Mouse (Mus musculus) large intestine, adult 2 months (tissue): ENCODE data around the gene Tcl1b1. TPM values are rescaled to one million over a fixed set of nuclear protein-coding genes. Genes with fewer than 3 reads are reported as not detected.
"Not testable (repeated sequence)": the region's sequence is repeated elsewhere in the genome, so short reads cannot be mapped to it uniquely, and the experiment has no call there.

Experiments used
- DNase-seq: peaks from one replicate; pipeline ENCODE4 v3.0.0-alpha.2; 2012; ENCODE audit warnings: low read depth, low spot score
- WGBS: fragments of 180-500 bp; shearing (Covaris S2); methylation state at CpG from one replicate; pipeline ENCODE4 v1.1.7; 2018; 5-methylcytosine and 5-hydroxymethylcytosine counted together
- polyA plus RNA-seq: library from polyadenylated mRNA; depleted of rRNA; stranded (reverse); fragments of >200 nt; gene quantifications from 2 replicates; pipeline ENCODE4 v1.2.3, GENCODE M21; 2012; rRNA removed

The Tcl1b1 gene
- polyA plus RNA-seq: not detected in 2 replicates

DNA sequence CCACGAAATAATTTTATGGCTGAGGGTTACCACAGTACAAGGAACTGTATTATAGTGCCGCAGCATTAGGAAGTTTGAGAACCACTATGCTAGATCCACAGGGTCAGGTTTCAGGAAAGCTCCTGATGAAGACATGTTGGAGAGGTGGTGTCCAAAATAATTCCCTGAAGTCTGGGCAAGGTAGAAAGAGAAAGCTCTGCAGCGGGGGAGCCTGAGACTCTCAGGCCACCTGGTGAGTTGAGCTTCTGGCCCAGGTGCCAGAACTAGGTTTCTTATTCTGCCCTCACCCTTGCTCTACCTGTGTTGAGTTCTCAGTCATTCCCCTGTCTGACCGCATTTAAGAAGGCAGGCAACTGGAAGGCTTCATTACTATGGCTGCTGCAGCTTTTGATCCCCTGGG, at the start of gene Tcl1b1:
Tcl1b1 (plus strand) TSS at position 301 of the 400 bp plus-strand sequence.
- WGBS: 71% methylated on average over 4 of the region's 4 CpGs
- DNase-seq: no peak

DNA sequence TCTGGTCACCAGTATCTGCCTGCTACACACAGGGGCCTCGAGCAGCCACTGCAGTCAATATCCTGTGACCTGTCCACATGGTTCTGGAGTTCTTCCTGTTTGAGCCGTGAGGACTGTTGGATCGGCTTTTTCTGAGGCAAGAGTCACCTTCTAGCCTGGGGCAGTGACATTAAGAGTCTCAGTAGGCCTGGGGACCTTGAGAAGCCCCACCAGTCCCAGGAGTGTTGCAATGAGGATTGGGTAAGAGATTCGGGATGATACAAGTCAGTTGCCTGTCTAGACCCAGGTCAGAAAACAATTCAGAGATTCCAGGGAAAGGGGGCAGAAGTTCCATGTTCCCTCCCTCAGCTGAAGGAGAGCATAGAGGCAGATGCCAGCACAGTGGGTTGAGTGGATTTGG, 49.7 kb upstream of the Tcl1b1 start:
- WGBS: 60% methylated on average over 4 of the region's 4 CpGs
- DNase-seq: no peak

DNA sequence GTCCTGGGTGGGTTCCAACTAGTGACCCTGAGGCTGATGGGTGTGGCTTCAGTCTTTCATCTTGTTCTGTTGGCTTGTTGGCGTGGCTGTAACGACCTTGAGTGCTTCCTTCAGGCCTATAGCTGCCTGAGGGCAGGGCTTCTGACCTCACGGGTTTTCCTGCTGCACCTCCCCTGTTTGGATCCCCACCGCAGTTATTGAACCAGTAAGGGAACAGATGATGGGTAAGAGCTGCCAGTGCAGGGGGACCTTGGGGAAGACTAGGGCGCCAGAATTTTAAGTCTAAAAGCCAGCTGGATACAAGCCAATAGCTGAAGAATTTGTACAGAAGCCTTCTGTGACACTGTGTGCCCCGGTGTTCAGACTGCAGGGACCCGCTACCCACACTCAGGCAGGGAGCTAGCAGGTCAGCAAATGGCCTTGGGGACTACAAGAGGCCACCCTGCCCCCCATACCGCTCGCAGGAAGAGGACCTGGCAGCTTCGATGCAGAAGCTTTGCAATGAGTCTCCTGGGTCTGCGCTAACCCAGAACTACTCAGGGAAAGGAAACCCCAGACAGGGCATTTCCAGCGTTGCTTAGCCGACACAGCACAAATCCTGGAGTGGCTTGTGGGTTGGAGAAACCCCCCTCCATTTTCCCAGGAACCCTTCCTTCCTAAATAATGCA, 47.0 kb upstream of the Tcl1b1 start:
- DNase-seq: no peak
- WGBS: 34% methylated on average over 13 of the region's 13 CpGs

DNA sequence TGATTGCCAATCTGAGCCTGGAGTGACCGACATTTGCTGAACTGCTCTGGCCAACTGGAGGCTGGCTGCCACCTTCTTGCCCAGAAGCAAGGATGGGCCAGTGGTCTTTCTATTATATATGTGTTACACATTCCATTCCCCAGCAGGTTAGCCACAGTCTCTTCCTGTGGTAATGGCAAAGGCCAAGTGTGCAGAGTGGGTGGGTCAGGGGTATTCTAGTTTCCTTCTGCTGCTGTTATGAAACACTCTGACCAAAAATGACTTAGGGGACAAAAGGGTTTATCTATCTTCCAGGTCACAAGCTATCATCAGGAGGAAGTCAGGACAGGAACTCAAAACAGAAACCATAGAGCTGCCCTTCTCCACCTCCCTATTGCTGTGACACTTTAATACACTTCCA, 42.8 kb upstream of the Tcl1b1 start:
- WGBS: 97% methylated on average over 1 of the region's 1 CpGs
- no peak for DNase-seq

DNA sequence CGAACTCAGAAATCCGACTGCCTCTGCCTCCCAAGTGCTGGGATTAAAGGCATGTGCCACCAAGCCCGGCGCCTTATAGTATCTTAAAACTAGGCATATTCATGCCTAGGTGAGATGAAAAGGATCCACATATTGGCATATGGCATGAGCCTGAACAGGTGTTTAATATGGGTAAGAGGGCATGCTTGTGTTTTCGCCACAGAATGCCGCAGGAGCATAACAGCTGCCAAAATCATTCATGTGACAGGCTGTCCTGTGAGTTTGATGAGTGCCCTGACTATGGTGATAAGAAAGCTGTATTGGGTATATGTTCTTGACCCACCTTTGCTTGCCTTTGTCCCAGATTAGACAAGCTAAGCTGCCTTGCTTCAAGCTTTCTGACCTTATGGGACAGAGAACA, 34.1 kb upstream of the Tcl1b1 start:
- whole genome bisulfite sequencing: 87% methylated on average over 6 of the region's 6 CpGs
- no peak for DNase-seq

DNA sequence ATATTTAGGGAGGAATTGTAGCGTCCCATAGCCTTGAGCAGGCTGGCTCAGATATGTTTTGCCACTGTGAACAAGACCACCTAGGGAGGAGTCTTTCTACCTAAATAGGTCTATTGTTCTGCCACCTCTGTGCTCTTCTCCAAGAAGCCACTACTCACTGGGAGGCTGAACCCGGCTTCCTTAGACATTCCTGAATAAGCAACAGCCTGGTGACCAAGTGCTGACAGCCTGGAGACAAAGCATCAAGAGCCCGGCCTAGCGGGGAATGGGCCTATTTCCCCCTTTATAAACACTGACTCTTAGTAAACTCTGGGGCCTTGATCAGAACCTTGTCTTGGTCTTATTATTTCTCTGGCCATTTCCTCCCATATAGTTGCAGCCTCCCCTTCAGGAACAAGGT, 33.0 kb upstream of the Tcl1b1 start:
- WGBS: 73% methylated on average over 4 of the region's 4 CpGs
- DNase-seq: no peak

DNA sequence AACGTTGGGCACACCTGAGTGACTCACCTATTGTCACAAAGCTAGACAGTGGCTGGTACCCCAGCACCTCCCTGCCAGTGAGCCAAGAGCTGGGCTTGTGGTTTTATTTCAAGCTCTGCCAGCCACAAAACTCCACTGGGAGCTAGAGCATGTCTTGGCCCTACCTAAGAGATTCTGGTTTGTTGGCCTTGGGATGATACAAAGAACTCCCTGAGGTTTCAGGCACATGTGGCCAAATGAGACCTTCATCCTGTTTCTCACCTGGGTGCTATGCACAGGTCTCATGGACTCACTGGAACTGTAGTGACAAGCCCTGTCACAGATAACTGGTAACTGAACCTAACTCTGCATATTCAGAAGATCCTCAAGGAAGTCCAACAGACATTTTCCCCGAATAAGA, 31.9 kb upstream of the Tcl1b1 start:
- whole genome bisulfite sequencing: 79% methylated on average over 2 of the region's 2 CpGs

DNA sequence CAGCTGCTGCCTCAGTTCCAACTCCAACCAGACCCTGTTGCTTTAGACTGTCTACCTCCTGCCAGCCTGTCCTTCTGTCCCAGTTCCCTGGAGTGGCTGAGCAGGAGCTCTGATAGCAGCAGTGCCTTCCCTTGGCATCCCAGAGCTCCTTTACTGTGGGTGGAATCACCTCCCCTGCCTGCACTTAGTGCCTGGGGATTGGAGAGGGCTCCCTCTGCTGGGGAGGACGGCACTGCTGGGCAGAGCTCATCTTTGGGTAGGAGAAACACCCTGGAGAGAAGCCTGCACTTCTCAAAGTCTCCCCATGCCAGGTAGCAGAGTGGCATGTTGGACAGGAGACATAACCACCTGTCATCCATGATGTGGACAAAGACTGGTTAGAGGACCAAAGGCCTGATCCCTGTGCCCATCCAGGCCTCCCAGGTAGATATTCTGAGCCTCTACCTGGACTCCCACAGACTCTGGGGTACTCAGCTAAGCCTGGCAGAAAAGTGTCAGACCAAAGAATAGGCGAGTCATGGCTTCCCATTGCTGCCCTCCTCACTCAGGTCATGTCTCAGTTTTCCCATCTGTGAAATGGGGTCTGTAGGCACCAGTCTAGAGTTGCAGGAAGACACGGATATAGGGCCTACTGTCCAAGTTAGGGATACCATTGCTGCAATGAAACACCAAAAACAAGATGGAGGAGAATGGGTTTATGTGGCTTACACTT, 29.8 kb upstream of the Tcl1b1 start:
- not testable (repeated sequence) for DNase-seq
- 61% methylated on average over 3 of the region's 3 CpGs for WGBS

More for the DNA sequence above, 31.9 kb upstream of the Tcl1b1 start:
- no peak for DNase-seq

DNA sequence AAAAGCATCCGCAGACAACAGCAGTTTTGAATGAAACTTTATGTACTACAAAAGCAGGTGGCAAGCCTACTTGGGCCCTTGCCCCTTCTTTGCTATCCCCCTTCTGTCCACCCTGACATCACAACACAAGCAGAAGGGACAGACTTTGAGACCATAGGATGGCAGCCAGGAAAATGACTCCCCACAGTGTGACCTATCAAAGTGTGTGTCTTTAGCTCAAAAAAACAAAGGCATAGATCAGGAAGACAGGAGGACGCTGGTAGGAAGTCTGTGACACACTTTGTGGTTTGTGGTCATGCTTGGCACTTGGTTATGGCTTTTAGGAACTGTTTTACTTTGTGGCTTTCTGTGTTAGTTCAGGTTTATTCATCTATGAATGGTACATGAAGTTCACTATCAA, 25.3 kb upstream of the Tcl1b1 start:
- WGBS: 56% methylated on average over 2 of the region's 2 CpGs
- not testable (repeated sequence) for DNase-seq

DNA sequence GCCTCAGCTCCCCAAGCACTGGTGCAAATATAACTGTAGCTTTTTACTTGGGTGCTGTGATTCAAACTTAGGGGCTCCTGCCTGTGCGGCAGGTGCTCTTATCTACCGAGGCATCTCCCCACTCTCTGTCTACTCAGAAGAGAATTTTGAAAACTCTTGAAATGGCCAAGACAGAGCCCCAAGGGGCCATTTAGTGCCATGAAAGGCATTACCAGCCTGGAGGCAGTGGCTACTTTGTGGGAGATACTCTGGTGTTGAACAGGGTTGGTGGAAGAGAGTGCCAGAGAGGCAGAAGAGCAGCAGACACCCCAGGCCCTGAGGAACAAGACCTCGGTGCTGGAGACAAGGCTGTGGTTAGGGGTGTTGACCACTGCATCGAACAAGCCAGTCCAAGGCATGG, 24.7 kb upstream of the Tcl1b1 start:
- not testable (repeated sequence) for DNase-seq
- WGBS: 66% methylated on average over 4 of the region's 4 CpGs

DNA sequence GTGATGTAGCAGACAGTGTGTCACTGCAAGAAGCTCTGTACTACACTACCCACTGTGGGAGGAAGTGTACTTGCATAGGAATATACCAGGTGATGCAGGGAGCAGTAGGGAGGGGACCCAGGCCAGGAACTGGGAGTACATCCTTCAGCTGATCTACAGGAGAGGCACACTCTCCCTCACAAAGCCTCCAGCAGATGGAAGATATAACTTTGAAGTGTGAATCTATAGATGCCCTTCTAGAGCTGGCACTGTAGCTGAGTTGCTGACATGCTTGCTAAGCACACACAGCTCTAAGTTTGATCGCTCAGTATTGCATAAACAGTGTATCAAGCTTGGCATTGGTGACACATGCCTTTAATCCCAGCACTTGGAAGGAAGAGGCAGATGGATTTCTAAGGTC, 21.8 kb upstream of the Tcl1b1 start:
- 64% methylated on average over 1 of the region's 1 CpGs for WGBS
- not testable (repeated sequence) for DNase-seq

DNA sequence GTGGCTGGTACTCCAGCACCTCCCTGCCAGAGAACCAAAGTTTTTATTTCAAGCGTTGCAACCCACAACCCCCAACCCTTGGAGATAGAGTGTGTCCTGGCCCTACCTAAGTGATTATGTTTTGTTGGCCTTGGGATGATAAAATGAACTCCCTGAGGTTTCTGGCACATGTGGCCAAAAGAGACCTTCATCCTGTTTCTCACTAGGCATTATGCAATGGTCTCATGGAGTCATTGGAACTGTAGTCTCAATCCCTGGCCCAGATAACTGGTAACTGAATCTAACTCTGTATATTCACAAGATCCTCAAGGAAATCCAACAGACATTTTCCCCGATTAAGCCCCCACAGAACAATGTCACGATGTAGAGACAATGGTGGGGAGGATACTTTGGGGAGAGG, 16.4 kb upstream of the Tcl1b1 start:
- no peak for DNase-seq
- WGBS: 86% methylated on average over 3 of the region's 3 CpGs

DNA sequence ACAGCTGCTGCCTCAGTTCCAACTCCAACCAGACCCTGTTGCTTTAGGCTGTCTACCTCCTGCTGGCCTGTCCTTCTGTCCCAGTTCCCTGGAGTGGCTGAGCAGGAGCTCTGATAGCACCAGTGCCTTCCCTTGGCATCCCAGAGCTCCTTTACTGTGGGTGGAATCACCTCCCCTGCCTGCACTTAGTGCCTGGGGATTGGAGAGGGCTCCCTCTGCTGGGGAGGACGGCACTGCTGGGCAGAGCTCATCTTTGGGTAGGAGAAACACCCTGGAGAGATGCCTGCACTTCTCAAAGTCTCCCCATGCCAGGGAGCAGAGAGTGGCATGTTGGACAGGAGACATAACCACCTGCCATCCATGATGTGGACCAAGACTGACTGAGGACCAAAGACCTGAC, 14.6 kb upstream of the Tcl1b1 start:
- not testable (repeated sequence) for DNase-seq
- WGBS: 7% methylated on average over 1 of the region's 1 CpGs

DNA sequence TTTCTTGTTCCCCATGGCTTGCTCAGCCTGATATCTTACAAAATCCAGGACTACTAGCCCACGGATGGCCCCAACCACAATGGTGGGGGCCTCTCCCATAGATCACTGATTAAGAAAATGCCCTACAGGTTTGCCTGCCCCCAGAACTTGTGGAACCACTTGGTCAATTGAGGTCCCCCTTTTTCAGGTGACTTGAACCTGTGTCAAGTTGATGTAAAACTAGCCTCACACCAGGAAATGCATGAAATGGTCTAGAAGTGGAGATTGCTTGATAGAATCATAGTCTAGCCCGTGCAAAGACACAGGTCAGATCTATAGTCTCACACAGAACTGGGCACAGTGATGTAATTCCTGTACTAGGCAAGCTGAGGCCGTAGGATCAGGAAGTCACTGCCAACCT, 13.8 kb upstream of the Tcl1b1 start, which contains the start of gene Tcl1b2:
Tcl1b2 (plus strand) TSS at position 301 of the 400 bp plus-strand sequence.
- WGBS: 66% methylated on average over 3 of the region's 3 CpGs
- DNase-seq: no peak

DNA sequence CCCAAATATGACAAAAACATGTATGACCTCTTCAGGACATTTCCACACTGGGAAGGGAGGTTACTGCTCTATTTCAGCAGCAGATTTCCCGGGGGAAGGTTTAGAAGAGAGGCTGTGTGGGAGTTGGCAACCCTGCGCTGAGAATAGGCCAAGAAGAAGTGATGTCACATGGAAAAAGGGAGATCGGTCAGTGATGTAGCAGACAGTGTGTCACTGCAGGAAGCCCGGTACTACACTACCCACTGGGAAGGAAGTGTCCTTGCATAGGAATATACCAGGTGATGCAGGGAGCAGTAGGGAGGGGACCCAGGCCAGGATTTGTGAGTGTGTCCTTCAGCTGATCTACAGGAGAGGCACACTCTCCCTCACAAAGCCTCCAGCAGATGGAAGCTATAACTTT, 4.2 kb upstream of the Tcl1b1 start:
- DNase-seq: not testable (repeated sequence)
- 38% methylated on average over 4 of the region's 4 CpGs for WGBS

DNA sequence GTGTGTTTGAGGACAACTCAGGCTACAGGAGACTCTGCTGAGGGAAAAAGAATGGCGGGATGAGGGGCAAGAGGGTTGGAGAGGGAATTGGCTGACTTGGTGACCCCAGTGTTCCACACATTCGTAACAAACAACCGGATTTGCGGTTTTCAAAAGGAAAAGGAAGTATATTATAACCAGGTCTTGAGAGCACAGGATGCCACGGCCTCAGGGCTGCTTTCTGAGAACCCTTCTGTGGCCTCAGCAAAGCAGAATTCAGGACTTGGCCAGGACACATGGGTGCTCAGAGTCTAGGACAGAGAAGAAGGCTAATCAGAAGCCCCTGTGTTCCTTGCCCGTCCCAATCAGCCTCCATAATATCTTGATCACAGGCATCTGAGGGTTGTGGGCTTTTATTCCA, 648 bp upstream of the Tcl1b1 start:
- no peak for DNase-seq
- WGBS: 64% methylated on average over 6 of the region's 6 CpGs

DNA sequence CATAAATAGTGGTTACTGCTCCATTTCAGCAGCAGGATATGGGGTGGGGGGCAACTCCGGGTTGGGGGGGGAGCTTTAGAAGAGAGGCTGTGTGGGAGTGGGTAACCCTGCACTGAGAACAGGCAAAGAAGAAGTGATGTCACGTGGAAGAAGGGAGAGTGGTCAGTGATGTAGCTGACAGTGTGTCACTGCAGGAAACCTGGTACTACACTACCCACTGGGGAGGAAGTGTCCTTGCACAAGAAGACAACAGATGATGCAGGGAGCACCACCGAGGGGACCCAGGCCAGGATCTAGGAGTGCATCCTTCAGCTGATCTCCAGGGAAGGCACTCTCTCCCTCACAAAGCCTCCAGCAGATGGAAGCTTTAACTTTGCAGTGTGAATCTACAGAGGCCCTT, 7.2 kb downstream of the Tcl1b1 start:
- no peak for DNase-seq
- 52% methylated on average over 3 of the region's 3 CpGs for WGBS

DNA sequence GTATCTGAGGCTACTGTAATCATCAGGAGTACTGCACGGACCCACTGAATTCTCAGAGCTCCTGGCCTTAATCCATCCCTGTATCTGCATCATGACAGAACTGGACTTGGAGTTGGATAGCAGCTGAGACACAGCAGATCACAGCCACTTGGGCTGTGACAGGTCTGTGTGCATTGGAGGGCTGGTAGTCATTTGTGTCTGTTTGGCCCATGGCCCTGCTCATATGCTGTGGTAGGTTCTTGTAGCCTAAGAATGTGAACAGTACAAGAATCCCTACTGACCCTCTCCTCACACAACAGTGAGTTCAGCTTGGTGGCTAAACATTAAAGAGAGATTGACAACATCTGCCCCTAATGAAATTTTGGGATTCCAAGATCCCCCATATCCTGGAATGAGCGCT, 13.9 kb downstream of the Tcl1b1 start:
- DNase-seq: no peak
- WGBS: 78% methylated on average over 2 of the region's 2 CpGs

DNA sequence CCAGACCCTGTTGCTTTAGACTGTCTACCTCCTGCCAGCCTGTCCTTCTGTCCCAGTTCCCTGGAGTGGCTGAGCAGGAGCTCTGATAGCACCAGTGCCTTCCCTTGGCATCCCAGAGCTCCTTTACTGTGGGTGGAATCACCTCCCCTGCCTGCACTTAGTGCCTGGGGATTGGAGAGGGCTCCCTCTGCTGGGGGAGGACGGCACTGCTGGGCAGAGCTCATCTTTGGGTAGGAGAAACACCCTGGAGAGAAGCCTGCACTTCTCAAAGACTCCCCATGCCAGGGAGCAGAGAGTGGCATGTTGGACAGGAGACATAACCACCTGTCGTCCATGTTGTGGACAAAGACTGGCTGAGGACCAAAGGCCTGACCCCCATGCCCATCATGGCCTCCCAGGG, 14.8 kb downstream of the Tcl1b1 start:
- 18% methylated on average over 2 of the region's 2 CpGs for WGBS
- DNase-seq: not testable (repeated sequence)

DNA sequence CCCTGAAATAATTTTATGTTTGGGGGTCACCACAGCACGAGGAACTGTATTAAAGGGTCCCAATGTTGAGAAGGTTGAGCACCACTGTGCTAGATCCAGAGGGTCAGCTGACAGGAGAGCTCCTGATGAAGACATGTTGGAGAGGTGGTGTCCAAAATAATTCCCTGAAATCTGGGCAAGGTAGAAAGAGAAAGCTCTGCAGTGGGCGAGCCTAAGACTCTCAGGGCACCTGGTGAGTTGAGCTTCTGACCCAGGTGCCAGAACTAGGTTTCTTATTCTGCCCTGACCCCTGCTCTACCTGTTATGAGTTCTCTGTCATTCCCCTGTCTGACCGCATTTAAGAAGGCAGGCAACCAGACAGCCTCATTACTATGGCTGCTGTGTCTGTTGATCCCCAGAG, 16.6 kb downstream of the Tcl1b1 start, which contains the start of gene Tcl1b5:
Tcl1b5 (plus strand) TSS at position 301 of the 400 bp plus-strand sequence.
- not testable (repeated sequence) for DNase-seq
- WGBS: 45% methylated on average over 3 of the region's 3 CpGs

DNA sequence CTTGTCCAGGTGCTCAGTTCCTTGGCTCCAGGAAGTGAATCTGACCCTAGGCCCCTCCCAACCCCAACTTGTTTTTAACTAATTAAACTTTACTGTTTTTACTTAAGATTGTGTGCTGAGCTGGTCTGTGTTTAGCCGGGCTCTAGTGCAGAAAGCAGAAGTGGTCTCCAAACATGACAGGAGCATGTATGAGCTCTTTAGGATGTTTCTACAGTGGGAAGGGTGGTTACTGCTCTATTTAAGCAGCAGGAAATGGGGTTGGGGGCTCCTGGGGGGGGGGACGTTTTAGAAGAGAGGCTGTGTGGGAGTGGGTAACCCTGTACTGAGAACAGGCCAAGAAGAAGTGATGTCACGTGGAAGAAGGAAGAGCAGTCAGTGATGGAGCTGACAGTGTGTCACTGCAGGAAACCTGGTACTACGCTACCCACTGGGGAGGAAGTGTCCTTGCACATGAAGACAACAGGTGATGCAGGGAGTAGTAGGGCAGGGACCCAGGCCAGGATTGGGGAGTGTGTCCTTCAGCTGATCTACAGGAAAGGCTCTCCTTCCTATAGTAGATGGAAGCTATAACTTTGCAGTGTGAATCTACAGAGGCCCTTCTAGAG, 21.7 kb downstream of the Tcl1b1 start:
- WGBS: 52% methylated on average over 4 of the region's 4 CpGs
- DNase-seq: not testable (repeated sequence)
